ENCODE assay signal across 26 mouse cellular contexts in the genomic region with DNA sequence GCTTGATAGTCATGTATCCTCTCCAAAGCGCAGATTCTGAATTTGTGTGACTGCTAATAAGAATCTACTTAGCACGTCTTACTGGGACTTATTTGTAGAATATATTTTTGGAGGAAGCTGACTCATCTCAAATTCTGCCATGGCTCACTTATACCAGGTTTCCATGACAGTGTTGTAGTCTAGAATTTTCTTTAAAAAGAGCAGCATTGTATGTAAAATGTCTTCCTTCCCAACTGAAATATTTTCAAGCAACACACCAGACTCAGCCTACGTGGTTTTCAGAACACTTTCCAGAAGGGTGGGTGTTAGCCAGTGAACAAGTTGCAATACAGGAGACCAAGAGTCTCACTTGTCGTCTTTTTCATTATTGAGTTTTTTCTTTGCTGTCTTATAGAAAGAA.
A peak's percentile ranks its signal among the peaks of the same experiment; 100 is the strongest.
DNase-seq lines count a peak whose midpoint lies in the region; ATAC-seq and TF ChIP-seq lines count a peak whose summit lies in the region.
"Had no signal": no experiment of that assay in that cellular context is flagged by ENCODE, and none has a peak within 500 bp of the region (broad histone marks: within the 10 kb centered on the region; RNA-seq: fewer than 3 reads in every experiment).

No protein-coding gene starts in this region.

- H3K27ac ChIP-seq in left cerebral cortex, adult 2 months = no peak overlapping the region
- H3K27ac ChIP-seq: embryonic facial prominence, embryonic 13.5 days; embryonic facial prominence, embryonic 15.5 days; forebrain, embryonic 10.5 days; forebrain, embryonic 12.5 days had no signal

- no peak for DNase-seq in frontal cortex, postnatal 10 days (ENCODE audit: low spot score in 2 of 2)
- peak; percentile 4 to 51 for DNase-seq in left cerebral cortex, postnatal 25 days (ENCODE audit: low spot score in 2 of 2)
- DNase-seq in left cerebral cortex, adult 2 months (ENCODE audit: extremely low spot score in 1 of 2, low spot score in 2 of 2) = no peak
- no peak for DNase-seq in kidney, postnatal 4 days
- DNase-seq: adrenal gland, adult 8-10 months; adrenal gland, postnatal 14 days; adrenal gland, postnatal 36 days; B cell, adult 2 months; cerebellum, adult 11 months; cerebellum, adult 18-20 months; cerebellum, adult 8-10 months; cerebellum, adult 9-11 months; cerebellum, postnatal 14 days; cerebellum, postnatal 36 days; embryo, embryonic 11 days had no signal

- no peak for TF ChIP-seq CTCF in left cerebral cortex, adult 2 months (IDR thresholded peaks at IDR 0.05)

- peak; percentile 84 for ATAC-seq in frontal cortex, adult (ENCODE audit: low TSS enrichment)
- ATAC-seq: activated CD4-positive, CD25-positive, alpha-beta regulatory T cell, adult 4 months; CD4-positive, CD25-positive, alpha-beta regulatory T cell, adult 4 months; forebrain, embryonic 14.5 days; forebrain, embryonic 16.5 days; Patski had no signal

- H3K4me3 ChIP-seq in left cerebral cortex, adult 2 months = no peak overlapping the region
- H3K4me3 ChIP-seq: embryonic facial prominence, embryonic 13.5 days; embryonic facial prominence, embryonic 15.5 days; erythroblast, embryonic 14.5 days; forebrain, embryonic 10.5 days; forebrain, embryonic 12.5 days had no signal

- intact Hi-C loops in left cerebral cortex, postnatal 25 days (cut with DNase I) = no loop called here
- intact Hi-C loops in left cerebral cortex, adult 2 months (cut with DNase I) = no loop called here

Comparison
In these comparisons a context has a peak if more than half of its experiments do, and no peak if none do; other contexts are left out.
1. DNase-seq: peak in left cerebral cortex, postnatal 25 days (2 of 2); none in frontal cortex, postnatal 10 days (0 of 2), left cerebral cortex, adult 2 months (0 of 2) and kidney, postnatal 4 days (0 of 2).